Mouse (Mus musculus) thymus, adult 2 months (tissue): ENCODE results near the gene Zswim8. TPM values are rescaled to one million over a fixed set of nuclear protein-coding genes. Genes with fewer than 3 reads are reported as not detected.

Experiments used
- DNase-seq: peaks from one replicate; pipeline ENCODE4 v3.0.0; 2021
- H3K27ac ChIP-seq: fragments of 200-500 bp; 2 replicates; pipeline ENCODE4 v1.5.1; 2012; ENCODE audit warnings: low read length, control low read depth; ENCODE audit not compliant: control insufficient read depth, insufficient read depth
- H3K27me3 ChIP-seq: fragments of 200-500 bp; 2 replicates; pipeline ENCODE4 v1.6.1; 2012; ENCODE audit warnings: mild to moderate bottlenecking, low read length, moderate library complexity, mixed read lengths; ENCODE audit not compliant: control insufficient read depth, insufficient read depth
- H3K36me3 ChIP-seq: fragments of 200-500 bp; 2 replicates; pipeline ENCODE4 v1.6.1; 2012; ENCODE audit warnings: mild to moderate bottlenecking, low read length, moderate library complexity; ENCODE audit not compliant: control insufficient read depth, insufficient read depth
- H3K4me1 ChIP-seq: fragments of 200-500 bp; replicated peaks from 2 replicates; pipeline ENCODE4 v1.6.1; 2012; ENCODE audit warnings: low read length; ENCODE audit not compliant: control insufficient read depth, insufficient read depth
- H3K4me3 ChIP-seq: fragments of 200-500 bp; 2 replicates; pipeline ENCODE4 v1.5.1; 2012; ENCODE audit warnings: mild to moderate bottlenecking, low read length, control low read depth, moderate library complexity; ENCODE audit not compliant: control insufficient read depth, insufficient read depth
- CTCF ChIP-seq: fragments of 200-500 bp; IDR thresholded peaks from 2 replicates; pipeline ENCODE4 v1.5.1; 2012; ENCODE audit warnings: mild to moderate bottlenecking, control low read depth, low read length, moderate library complexity, borderline replicate concordance; ENCODE audit not compliant: control insufficient read depth, poor library complexity, insufficient read depth; ENCODE audit errors: extremely low read depth
- POLR2A ChIP-seq: fragments of 200-500 bp; IDR thresholded peaks from 2 replicates; pipeline ENCODE4 v1.6.1; 2012; ENCODE audit warnings: mild to moderate bottlenecking, low read length, control low read depth, moderate library complexity; ENCODE audit not compliant: control insufficient read depth, poor library complexity, insufficient read depth; ENCODE audit errors: extremely low read depth
- WGBS: fragments of 180-500 bp; shearing (Covaris S2); methylation state at CpG from one replicate; pipeline ENCODE4 v1.1.7; 2018; 5-methylcytosine and 5-hydroxymethylcytosine counted together
- polyA plus RNA-seq: library from polyadenylated mRNA; depleted of rRNA; stranded (reverse); fragments of >200 nt; gene quantifications from 2 replicates; pipeline ENCODE4 v1.2.3, GENCODE M21; 2012

The Zswim8 gene
- polyA plus RNA-seq, 1 experiment: 296 TPM

DNA sequence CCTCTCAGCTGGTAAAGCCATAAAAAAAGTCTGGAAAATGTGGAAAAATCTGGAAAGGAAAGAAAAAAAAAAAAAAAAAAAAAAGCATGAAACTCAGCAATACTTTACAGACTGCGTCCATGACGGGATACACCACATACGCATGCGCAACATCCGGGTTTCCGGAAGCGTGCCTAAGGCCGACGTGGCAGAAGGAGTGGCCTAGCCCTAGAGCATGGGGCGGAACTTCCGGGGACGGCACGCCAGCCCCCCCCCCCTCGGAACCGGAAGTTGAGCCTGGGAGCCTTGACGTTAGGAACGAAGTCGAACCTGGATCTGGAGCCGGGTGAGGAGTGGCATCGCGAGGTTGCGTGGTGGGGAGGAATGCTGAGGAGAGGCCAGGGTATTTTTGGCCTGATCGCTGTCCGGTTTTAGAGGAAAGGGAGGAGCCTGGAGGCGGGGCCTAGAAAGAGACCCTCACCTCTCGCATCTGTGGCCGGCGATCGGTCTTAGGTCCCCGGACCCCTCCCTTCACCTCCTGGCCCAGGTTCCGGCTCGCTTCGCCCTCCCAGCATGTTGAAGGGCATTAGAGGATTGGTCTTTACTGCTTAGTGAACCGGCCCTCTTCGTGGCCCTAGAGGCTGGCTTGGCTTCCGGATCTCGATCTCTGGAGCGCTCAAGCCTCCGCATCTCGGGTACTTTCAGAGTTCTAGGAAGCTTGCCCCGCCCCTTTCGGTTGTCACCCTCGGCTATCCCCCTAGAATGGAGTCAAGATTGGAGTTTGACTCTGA lies 33.1 kb upstream of the Zswim8 start, which contains the start of gene Sec24c:
Gene Sec24c, plus strand, starts transcription at position 245 of the 770 bp plus-strand sequence.
- H3K27me3 ChIP-seq: no peaks in the 10 kb centered on the region
- H3K4me1 ChIP-seq: peaks cover 5% of the 10 kb centered on the region
- WGBS: under 1% methylated on average over 43 of the region's 43 CpGs
- H3K27ac ChIP-seq: peak within 1 kb of the TSS; percentile 67
- peaks cover 27% of the 10 kb centered on the region for H3K36me3 ChIP-seq
- peak; percentile 97 for DNase-seq
- TF ChIP-seq POLR2A (0 out of 2 replicates have a peak, but pooled peaks have one; percentile 55), CTCF (0 out of 2 replicates have a peak, but pooled peaks have one; percentile 31)
- peak within 1 kb of the TSS; percentile 94 for H3K4me3 ChIP-seq

DNA sequence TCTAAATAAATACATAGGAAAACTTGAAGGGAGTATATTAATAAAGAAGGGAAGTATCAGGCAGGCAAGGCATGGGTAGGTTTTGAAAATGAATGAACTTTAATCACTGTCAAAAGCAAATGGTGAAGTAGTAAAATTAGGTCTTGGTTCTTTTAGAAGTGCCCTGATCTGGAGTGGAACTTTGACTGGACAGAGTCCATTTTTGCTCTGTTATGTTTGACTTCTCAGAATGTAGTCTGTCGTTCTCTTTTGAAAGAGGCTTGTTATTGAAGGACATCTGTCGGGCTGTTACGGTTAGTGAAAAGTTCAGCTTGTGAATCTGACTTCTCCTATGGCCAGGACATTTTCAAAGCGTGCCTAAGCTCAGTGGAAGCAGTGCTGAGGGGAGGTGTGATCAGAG lies 29.4 kb upstream of the Zswim8 start:
- Histone ChIP-seq H3K36me3 (peaks cover 52% of the 10 kb centered on the region), H3K27me3 (no peaks in the 10 kb centered on the region), H3K4me1 (peaks cover 16% of the 10 kb centered on the region), H3K4me3 (no peak overlapping the region), H3K27ac (no peak overlapping the region)
- WGBS: 98% methylated on average over 4 of the region's 4 CpGs
- no peak for TF ChIP-seq CTCF
- no peak for TF ChIP-seq POLR2A
- DNase-seq: no peak

DNA sequence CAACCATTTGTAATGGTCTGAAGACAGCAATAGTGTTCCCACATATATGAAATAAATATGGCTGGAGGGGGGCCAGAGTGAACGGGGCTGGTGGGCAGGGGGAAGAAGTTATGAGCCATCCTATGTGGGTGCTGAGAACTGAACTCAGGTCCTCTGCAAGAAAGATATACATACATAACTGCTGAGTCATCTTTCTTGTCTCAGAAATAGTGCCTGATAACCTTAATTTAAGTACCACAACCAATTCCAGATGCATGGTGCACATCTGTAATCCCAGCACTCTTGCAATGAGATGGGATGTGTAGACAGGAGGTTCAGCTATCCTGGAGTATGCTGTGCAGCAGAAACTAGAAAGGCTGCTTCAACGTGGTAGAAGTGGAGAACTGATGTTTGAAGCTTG lies 25.6 kb upstream of the Zswim8 start:
- Histone ChIP-seq H3K36me3 (peaks cover 78% of the 10 kb centered on the region), H3K27me3 (no peaks in the 10 kb centered on the region), H3K27ac (peak overlapping the region; percentile 98), H3K4me1 (peaks cover 16% of the 10 kb centered on the region), H3K4me3 (no peak overlapping the region)
- WGBS: 61% methylated on average over 2 of the region's 2 CpGs
- TF ChIP-seq POLR2A (no peak), CTCF (no peak)
- DNase-seq: no peak

DNA sequence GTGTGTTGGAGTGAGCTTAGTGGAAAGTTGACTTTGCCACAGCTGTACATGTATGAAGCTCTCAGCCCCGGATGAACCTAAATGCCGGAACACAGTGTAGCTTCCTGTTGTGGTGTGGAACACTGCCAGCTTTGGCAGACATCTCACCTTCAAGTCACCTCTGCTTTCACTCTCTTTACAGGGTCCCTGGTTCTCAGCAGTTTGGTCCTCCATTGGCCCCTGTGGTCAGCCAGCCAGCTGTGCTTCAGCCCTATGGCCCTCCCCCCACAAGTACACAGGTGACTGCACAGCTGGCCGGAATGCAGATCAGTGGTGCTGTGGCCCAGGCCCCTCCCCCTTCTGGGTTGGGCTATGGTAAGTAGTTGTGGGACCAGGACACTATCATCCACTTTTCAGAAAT lies 24.9 kb upstream of the Zswim8 start:
- H3K27me3 ChIP-seq: no peaks in the 10 kb centered on the region
- peak; percentile 76 for DNase-seq
- TF ChIP-seq CTCF: no peak
- TF ChIP-seq POLR2A: no peak
- peak overlapping the region; percentile 90 for H3K27ac ChIP-seq
- 4% methylated on average over 3 of the region's 3 CpGs for WGBS
- H3K36me3 ChIP-seq: peaks cover 80% of the 10 kb centered on the region
- peak overlapping the region; percentile 28 for H3K4me3 ChIP-seq
- peaks cover 16% of the 10 kb centered on the region for H3K4me1 ChIP-seq

DNA sequence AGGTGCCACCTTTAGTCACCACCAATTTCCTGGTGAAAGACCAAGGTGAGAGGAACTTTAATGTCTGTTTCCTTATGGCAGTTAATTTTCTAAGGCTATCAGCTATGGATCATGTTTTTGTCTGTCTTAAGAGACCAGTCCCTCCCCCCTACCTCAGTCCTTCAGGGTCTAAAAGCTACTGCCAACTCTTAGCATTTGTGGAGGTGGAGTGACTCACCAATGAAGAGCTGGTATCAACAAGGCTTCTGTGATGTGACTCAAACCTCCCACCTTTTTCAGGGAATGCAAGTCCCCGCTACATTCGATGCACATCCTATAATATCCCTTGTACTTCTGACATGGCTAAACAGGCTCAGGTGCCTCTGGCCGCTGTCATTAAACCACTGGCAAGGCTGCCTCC lies 20.8 kb upstream of the Zswim8 start:
- Histone ChIP-seq H3K36me3 (peaks cover 85% of the 10 kb centered on the region), H3K4me3 (no peak overlapping the region), H3K27ac (no peak overlapping the region), H3K27me3 (no peaks in the 10 kb centered on the region), H3K4me1 (peaks cover 14% of the 10 kb centered on the region)
- no peak for TF ChIP-seq POLR2A
- DNase-seq: no peak
- over 99% methylated on average over 3 of the region's 3 CpGs for WGBS

DNA sequence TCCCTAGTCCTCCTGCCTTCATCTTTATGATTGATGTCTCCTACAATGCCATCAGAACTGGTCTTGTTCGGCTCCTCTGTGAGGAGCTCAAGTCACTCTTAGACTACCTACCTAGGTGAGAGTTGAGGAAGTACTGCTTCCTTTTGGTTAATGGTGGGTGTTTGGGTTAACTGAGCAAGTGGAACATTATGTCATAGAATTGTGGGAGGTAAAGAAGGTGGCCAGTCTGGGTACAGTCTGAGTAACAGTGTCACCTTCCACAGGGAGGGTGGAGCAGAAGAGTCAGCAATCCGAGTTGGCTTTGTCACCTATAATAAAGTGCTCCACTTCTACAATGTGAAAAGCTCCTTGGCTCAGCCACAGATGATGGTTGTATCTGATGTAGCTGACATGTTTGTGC lies 18.3 kb upstream of the Zswim8 start:
- H3K36me3 ChIP-seq: peaks cover 95% of the 10 kb centered on the region
- WGBS: 96% methylated on average over 2 of the region's 2 CpGs
- no peaks in the 10 kb centered on the region for H3K27me3 ChIP-seq
- H3K4me3 ChIP-seq: no peak overlapping the region
- H3K4me1 ChIP-seq: no peaks in the 10 kb centered on the region
- DNase-seq: no peak
- H3K27ac ChIP-seq: no peak overlapping the region
- no peak for TF ChIP-seq CTCF
- no peak for TF ChIP-seq POLR2A

DNA sequence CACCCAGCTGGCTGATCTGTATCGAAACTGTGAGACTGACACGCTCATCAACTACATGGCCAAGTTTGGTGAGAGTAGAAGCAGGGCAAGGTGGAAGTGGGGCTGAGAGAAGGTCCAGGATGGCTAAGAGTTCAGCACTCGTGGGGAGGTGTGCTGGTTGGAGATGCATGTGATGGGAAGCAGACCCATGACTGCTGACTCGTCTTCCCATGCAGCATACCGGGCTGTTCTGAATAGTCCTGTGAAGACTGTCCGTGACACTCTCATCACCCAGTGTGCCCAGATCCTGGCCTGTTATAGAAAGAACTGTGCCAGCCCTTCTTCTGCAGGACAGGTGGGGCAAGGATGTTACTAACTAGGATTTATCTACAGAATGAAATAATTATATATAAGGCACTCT lies 15.6 kb upstream of the Zswim8 start:
- H3K4me1 ChIP-seq: peaks cover 14% of the 10 kb centered on the region
- 95% methylated on average over 6 of the region's 6 CpGs for WGBS
- H3K36me3 ChIP-seq: peaks cover 70% of the 10 kb centered on the region
- DNase-seq: no peak
- H3K27ac ChIP-seq: no peak overlapping the region
- H3K27me3 ChIP-seq: no peaks in the 10 kb centered on the region
- H3K4me3 ChIP-seq: no peak overlapping the region
- TF ChIP-seq CTCF (no peak), POLR2A (no peak)
